Mouse (Mus musculus) cortical plate, adult 2 months (tissue): ENCODE measurements around the gene Trhr2.

Experiments used
- CTCF ChIP-seq: fragments of 200-500 bp; IDR thresholded peaks from 2 replicates; pipeline ENCODE4 v1.5.1; 2011; ENCODE audit warnings: mild to moderate bottlenecking, control low read depth, low read length; ENCODE audit not compliant: insufficient read depth; ENCODE audit errors: extremely low read depth
- POLR2A ChIP-seq: fragments of 200-500 bp; IDR thresholded peaks from 2 replicates; pipeline ENCODE4 v1.6.1; 2011; ENCODE audit warnings: mild to moderate bottlenecking, low read length, control low read depth; ENCODE audit not compliant: insufficient read depth; ENCODE audit errors: extremely low read depth

DNA sequence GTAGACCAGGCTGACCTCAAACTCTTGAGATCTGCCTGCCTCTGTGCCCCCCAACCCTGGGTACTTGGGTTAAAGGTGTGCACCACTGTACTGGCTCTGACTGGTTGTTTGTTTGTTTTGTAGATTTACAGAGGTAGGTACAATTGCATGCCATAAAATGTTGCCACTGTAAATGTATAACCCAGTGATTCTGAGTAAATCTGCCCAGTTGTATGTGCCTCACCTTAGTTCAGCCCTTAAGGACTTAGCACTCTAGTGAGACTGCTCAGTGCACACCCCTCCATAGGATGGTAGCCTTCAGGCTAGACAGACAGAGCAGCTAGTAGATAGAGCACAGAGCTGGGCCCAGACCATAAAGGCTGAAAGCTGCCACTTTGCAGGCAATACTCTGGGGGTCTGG, 33.2 kb upstream of the Trhr2 start:
- TF ChIP-seq CTCF (no peak), POLR2A (no peak)
